Mouse (Mus musculus): ENCODE measurements at regions not wholly inside any gene's neighbourhood (a gene's known extent, or its start where the extent isn't known, plus 50 kb on each side); places are given as distances from the start of the nearest gene placed in this dataset.

DNA sequence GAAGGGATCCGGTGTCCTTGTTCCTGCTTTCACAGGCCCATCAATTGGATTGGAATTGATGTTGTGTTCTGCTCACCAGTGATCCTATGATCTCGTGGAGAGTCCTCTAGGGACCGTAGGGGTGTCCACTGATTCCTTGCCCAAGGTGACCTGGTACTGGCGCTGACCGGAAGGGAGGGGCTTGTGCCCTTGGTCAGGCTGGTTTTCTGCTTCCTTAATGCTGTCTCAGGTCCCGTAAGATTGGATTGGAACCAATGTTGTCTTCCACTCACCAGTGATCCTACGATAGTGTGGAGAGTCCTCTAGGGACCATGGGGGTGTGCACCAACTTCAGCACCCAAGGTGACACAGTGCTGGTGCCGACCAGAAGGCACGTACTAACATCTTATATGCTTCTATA lies 324.9 kb upstream of the Ptchd4 start:
- intact Hi-C loops (cut with DNase I), result no loop called here
- DNase-seq (ENCODE audit: extremely low spot score in 1 of 2, low spot score in 2 of 2), result no peak

DNA sequence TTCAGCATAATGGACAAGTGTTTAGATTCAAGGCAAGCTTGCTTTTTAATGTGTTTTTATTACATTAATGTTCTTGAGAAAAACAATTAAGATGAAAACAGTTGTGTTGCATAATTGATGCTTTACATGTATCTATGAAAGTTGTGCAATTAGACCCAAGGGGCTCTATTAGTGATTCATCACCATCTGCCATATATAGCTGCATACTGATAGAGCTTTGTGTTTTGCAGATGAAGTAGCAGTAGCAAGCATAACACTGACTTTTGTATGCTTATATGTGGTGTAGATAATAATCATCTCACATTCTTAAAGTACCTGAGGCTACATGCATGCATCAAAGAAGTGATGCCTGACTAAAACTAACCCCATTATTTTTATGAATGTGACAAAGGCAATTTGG lies 307.3 kb upstream of the Ptchd4 start:
- DNase-seq (ENCODE audit: extremely low spot score in 1 of 2, low spot score in 2 of 2), result no peak
- intact Hi-C loops (cut with DNase I), result no loop called here

DNA sequence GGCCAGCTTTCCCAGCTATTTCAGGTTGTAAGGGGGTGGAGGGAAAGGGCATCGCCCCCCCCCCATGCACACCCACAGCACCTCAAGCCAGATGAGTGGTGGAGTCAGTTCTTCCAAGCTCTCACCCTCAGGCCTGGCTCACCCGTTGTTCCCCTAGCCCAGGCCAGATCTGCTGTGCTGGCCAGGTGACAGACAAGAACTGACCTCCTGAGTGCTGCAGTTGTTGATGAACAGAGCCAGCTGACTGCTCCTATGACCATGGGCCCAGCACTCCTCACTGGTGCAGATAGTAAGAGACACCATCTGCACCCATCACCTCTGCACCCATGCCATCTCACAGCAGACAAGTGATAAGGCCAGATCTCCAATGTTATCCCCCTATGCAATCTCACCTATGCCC lies 291.5 kb upstream of the Ptchd4 start:
- peak in 1 of 2 experiments; percentile 16 for DNase-seq (ENCODE audit: extremely low spot score in 1 of 2, low spot score in 2 of 2)
- intact Hi-C loops (cut with DNase I), result no loop called here

DNA sequence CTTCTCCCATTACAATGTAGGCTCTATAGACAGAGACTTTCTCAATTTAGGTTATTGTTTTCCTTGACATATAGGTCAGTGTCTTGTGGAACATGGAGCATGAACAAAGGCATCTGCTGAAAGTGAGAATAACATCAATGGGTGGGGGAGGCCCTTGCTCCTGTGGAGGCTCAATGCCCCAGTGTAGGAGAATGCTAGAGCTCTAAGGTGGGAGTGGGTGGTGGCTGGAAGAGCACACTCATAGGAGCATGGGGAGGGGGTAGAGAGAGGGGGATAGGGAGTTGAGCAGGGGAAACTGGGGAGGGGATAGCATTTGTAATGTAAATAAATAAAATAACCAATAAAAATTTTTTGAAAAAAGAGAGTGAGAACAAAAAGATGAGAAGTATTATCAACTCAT lies 288.5 kb upstream of the Ptchd4 start:
- intact Hi-C loops (cut with DNase I), result no loop called here
- no peak for DNase-seq (ENCODE audit: extremely low spot score in 1 of 2, low spot score in 2 of 2)

DNA sequence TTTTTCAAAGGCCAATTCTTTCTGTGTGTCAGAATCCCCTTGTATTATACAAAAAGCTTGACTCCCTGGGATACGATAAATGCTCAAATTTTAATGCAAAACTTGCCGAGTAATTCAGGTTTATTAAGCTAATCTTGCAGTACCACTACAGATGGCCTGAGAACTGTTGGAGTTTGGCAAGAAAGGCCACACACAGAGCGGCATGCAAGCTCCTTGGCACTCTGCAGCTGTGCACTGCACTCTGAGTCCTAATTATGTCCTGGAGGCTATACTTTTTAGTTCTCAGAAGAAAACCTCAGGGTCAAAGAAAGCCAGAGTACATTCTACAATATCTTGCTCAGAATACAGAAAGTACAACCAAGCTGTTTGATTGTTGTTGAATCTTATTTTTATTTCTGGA lies 286.3 kb upstream of the Ptchd4 start:
- intact Hi-C loops (cut with DNase I), result no loop called here
- DNase-seq (ENCODE audit: extremely low spot score in 1 of 2, low spot score in 2 of 2), result no peak

DNA sequence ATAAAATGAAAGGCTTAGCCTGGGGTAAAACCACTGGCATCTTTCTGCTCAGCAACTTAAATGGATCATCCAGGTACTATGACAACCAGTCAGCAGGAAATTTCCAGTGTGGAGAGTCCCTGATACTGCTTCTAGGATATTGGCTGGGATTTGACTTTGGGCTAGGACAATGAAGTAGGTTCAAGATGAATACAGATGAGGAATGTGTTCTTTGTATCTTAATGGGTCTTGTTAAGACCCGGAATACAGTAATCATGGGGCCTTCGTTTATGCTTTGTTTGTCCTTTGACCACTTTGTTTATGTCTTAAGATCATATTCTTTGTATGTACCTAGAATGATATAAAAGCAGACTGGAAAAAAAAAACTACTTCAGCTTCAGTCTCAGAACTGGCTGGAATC lies 278.7 kb upstream of the Ptchd4 start:
- no peak for DNase-seq (ENCODE audit: extremely low spot score in 1 of 2, low spot score in 2 of 2)
- intact Hi-C loops (cut with DNase I), result no loop called here

DNA sequence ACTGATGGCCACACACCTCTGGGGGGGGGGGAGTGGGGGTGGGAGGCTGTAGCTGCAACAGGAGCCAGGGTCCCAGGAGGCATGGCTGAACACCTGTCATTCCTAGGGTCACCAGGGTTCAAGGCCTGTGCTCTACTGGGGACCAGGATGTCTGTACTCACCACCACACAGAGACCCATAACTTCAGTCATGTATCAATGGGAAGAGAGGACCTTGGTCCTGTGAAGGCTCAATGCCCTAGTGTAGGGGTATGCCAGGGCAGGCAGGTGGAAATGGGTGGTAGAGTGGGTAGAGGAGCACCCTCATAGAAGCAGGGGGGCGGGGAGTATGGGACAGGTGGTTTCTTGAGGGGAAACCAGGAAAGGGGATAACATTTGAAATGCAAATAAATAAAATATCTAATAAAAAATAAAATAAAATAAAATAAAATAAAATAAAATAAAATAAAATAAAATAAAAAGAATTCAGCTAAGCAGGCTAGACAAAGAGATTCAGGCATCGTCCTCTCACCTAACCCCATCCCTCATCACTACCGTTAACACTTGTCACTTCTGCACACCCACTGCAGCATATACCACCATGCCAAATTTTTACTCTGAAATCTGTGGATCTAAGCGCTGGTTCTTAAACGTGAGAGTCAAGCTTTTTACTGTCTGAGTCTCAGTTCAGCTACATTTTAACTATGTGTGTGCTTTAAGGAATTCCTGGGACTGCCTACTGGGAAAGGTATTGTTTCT lies 265.8 kb upstream of the Ptchd4 start:
- DNase-seq (ENCODE audit: extremely low spot score in 1 of 2, low spot score in 2 of 2), result no peak
- intact Hi-C loops (cut with DNase I), result no loop called here

DNA sequence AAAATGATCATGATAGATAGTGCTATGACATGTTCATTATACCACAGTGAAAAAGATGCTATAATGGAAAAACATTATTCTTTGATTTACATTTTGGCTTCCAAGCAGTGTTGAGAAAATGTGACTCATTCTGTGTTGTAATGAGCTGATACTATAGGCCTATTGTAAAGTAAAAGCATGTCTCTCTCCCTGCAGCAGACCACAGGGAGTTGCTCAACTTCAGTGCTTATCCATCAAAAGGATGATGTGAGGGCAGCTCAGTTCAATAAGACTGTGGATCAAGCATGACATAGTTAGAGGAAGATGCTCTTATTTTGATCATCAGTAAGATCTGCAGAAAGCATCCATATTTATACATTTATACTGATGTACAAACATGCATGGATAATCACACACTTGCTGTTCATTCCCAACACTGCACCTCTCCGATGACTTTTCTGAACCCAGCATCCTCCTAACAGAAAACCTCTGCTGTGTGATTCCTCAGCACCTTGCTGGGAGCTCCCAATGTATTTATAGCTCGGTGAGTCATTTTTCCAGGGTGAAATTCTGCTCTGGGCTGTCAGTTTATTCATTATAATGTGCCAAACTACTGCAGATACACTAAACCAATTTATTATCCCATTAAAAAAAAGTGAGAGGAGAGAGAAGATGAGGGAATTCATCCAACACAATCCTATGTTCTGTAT lies 224.8 kb upstream of the Ptchd4 start:
- no peak for DNase-seq (ENCODE audit: extremely low spot score in 1 of 2, low spot score in 2 of 2)
- intact Hi-C loops (cut with DNase I), result no loop called here

DNA sequence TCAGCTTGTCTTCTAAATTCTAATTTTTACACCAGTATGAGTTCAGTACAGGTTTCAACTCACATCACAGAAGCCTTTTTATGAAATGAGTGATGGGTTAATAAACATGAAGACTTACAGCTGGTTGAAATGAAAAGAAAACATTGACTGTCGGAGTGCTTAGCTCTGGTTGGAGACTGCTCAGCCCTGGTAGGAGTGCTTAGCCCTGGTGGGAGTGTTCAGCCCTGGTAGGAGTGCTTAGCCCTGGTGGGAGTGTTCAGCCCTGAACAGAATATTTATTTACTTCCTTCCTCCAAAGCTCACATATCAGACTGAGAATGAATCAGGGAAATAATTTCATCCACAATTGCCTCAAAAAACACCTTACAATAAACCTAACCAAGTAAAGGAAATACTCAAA lies 202.1 kb upstream of the Ptchd4 start:
- intact Hi-C loops (cut with DNase I), result no loop called here
- DNase-seq (ENCODE audit: extremely low spot score in 1 of 2, low spot score in 2 of 2), result no peak

DNA sequence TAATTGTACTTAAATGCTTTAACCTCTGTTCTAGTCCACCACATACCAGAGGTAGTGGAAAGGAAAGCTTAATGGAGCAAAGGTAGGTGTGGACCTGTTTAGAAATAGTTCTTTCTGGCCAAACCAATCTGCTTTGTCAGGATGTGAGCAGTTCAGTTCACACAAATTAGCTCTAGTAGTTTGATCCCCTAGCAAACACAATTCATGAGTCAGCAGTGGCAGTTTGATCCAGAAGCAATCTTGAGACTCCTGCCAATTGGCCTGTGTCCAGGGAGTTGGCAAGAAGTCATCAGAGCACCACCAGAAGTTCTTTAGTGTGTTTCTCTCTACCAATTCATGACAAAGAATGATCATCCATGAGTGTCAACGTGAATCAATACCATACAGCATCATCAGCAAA lies 195.0 kb upstream of the Ptchd4 start:
- intact Hi-C loops (cut with DNase I), result no loop called here
- DNase-seq (ENCODE audit: extremely low spot score in 1 of 2, low spot score in 2 of 2), result no peak

DNA sequence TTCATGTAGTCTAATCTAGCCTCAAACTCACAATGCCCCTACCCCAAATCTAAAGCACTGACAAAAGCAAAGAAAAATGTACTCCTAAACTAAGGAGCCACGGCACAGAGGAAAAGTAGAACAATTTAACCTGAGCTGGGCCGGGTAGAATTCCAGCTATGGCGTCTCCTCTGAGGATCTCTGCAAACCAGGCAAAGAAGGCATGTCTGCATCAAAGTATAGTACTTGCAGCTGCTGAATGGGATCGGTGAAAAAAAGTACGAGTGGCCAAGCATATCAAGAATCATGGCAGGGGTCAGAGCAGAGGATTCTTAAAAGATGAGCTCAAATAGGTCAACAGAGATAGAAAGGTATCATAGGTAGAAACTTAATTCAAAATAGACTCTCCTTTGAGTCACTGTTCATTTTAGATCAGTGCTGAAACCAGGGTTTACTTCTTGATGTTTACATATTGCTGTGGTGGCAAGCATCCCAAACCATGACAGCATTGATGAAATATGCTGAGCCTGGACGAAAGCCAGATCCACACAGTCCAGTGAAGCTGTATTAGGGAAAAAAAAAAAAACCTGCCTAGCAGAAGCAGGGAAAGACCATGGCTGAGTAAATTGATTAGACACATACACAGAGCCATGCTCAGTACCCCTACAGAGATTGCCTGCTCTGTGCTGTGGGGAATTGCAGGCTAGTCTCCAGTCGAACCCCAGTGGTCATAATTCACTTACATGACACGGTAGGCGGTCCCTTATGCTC lies 189.1 kb upstream of the Ptchd4 start:
- intact Hi-C loops (cut with DNase I), result no loop called here
- peak in 1 of 2 experiments; percentile 34 for DNase-seq (ENCODE audit: extremely low spot score in 1 of 2, low spot score in 2 of 2)

DNA sequence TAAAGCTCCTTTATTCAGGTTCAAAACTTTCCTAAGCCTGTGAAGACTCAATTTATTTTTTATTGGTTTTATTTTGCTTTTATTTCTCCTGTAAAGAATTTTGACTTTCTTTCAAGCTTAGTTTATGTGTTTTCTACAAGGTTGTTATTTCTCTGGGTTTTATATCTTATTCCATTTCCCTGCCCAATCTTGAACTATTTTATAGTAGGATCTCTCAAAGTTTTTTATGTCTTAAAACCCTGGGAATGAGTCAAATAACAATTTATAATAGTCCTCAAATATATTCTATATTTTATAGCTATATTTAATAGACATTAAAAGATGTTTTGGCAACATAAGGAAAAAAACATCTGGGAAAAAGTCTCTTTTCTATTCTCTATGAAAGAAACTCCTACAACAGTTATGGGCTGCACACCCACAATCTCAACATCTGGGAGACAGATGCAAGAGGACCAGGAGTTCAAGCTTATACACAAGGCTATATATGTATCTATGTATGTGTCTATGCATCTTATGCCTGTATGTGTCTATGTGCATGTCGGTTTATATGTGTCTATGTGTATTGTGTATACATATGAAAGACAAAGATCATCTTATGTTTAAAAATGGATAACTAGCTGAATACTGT lies 146.2 kb upstream of the Ptchd4 start:
- no peak for DNase-seq (ENCODE audit: extremely low spot score in 1 of 2, low spot score in 2 of 2)
- intact Hi-C loops (cut with DNase I), result no loop called here

DNA sequence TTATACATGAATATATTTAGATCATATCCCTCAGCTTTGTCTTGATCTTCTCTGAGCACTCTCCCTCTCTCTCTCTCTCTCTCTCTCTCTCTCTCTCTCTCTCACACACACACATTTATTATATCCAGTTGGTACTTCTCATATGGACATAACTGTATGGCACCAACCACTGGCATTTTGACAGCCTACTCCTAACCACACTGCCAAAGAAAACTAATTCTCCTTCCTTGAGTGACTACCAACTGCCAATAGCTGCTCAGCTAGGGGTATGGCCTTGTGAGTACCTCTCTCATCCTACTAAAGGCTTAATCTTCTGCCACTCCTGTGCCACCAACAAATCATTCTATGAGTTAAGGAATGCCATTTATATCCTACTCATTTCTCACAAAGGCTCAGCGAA lies 127.2 kb upstream of the Ptchd4 start:
- intact Hi-C loops (cut with DNase I), result no loop called here
- no peak for DNase-seq (ENCODE audit: extremely low spot score in 1 of 2, low spot score in 2 of 2)

DNA sequence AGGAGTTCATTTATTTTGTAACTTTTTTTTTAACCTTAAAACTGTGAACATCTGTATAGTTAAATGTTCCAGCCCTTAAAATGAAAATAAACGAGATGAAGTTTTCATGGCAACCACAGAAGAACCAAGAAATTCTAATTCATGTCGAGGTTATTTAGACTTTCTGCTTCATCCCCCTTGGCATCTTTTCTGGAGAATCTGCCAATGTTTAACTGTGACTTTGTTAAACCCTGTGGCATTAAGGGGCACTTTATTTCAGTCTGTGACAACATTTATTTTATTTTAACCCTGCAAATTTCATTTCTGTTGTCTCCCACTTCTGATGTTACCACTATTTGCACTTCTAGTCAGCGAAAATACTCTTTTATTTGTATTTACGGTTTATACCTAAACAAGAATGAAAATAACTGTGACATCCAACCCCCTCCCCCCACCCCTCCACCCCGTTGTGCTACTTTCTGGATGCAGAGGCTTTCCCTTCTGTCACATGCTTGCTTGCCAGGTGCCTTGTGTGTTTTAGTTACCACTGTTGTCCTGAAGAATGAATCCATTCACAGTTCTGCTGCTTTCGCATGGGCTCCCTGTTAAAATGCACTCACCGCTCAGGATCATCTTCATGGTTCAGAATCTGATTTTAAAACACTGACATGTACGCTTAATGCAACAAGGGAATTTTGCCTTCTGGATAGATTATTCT lies 125.4 kb upstream of the Ptchd4 start:
- no peak for DNase-seq (ENCODE audit: extremely low spot score in 1 of 2, low spot score in 2 of 2)
- intact Hi-C loops (cut with DNase I), result no loop called here
